Mouse (Mus musculus): ENCODE results near the gene Phc2. TPM values are rescaled to one million over a fixed set of nuclear protein-coding genes. Genes with fewer than 3 reads are reported as not detected.

The Phc2 gene
- polyA plus RNA-seq, 1 experiment from 2014 or later, result 18.9 TPM

GRCm38 (mm10) chr4:128638265-128638923 lies 16.1 kb upstream of the Phc2 start:
- Histone ChIP-seq H3K9ac (ENCODE audit: low read length) (no peak overlapping the region), H3K4me1 (replicated peaks; ENCODE audit: control insufficient read depth, insufficient read depth, low read length) (peaks cover 41% of the 10 kb centered on the region), H3K27ac (ENCODE audit: low read length) (peak overlapping the region; percentile 68), H3K4me2 (ENCODE audit: low read depth, low read length) (no peak overlapping the region), H3K27me3 (ENCODE audit: control insufficient read depth, insufficient read depth, low read depth, low read length) (no peaks in the 10 kb centered on the region), H3K4me3 (ENCODE audit: low read length) (no peak overlapping the region), H3K9me3 (ENCODE audit: control insufficient read depth, low read length) (no peaks in the 10 kb centered on the region), H3K36me3 (ENCODE audit: control insufficient read depth, insufficient read depth, low read length) (no peaks in the 10 kb centered on the region)
- 62% methylated on average over 18 of the region's 18 CpGs for WGBS
- peak; percentile 48 for ATAC-seq (ENCODE audit: low read depth)

- H3K4me1 ChIP-seq (replicated peaks; ENCODE audit: control insufficient read depth, insufficient read depth, low read length), result peaks cover 37% of the 10 kb centered on the region
Measured at GRCm38 (mm10) chr4:128641766-128642717, 12.5 kb upstream of the Phc2 start.

GRCm38 (mm10) chr4:128645896-128646295 lies 8.6 kb upstream of the Phc2 start:
- peak; percentile 15; the same call in 1 of the 2 replicates for ATAC-seq (ENCODE audit: low read depth)
- no peaks in the 10 kb centered on the region for H3K9me3 ChIP-seq (ENCODE audit: control insufficient read depth, low read length)
- no peak overlapping the region for H3K4me3 ChIP-seq (ENCODE audit: low read length)
- H3K4me2 ChIP-seq (ENCODE audit: low read depth, low read length), result no peak overlapping the region
- 29% methylated on average over 6 of the region's 6 CpGs for WGBS
- no peaks in the 10 kb centered on the region for H3K36me3 ChIP-seq (ENCODE audit: control insufficient read depth, insufficient read depth, low read length)
- H3K27ac ChIP-seq (ENCODE audit: low read length), result peak overlapping the region; percentile 19
- no peak overlapping the region for H3K9ac ChIP-seq (ENCODE audit: low read length)
- H3K27me3 ChIP-seq (ENCODE audit: control insufficient read depth, insufficient read depth, low read depth, low read length), result no peaks in the 10 kb centered on the region
- H3K4me1 ChIP-seq (replicated peaks; ENCODE audit: control insufficient read depth, insufficient read depth, low read length), result peaks cover 32% of the 10 kb centered on the region

More at GRCm38 (mm10) chr4:128641766-128642717, 12.5 kb upstream of the Phc2 start:
- Histone ChIP-seq H3K27me3 (ENCODE audit: control insufficient read depth, insufficient read depth, low read depth, low read length) (no peaks in the 10 kb centered on the region), H3K9ac (ENCODE audit: low read length) (no peak overlapping the region), H3K9me3 (ENCODE audit: control insufficient read depth, low read length) (no peaks in the 10 kb centered on the region), H3K27ac (ENCODE audit: low read length) (no peak overlapping the region; the same call in 1 of the 2 replicates), H3K4me2 (ENCODE audit: low read depth, low read length) (no peak overlapping the region), H3K4me3 (ENCODE audit: low read length) (no peak overlapping the region), H3K36me3 (ENCODE audit: control insufficient read depth, insufficient read depth, low read length) (no peaks in the 10 kb centered on the region)
- ATAC-seq (ENCODE audit: low read depth), result no peak; the same call in 1 of the 2 replicates
- WGBS, result 39% methylated on average over 23 of the region's 23 CpGs

DNA sequence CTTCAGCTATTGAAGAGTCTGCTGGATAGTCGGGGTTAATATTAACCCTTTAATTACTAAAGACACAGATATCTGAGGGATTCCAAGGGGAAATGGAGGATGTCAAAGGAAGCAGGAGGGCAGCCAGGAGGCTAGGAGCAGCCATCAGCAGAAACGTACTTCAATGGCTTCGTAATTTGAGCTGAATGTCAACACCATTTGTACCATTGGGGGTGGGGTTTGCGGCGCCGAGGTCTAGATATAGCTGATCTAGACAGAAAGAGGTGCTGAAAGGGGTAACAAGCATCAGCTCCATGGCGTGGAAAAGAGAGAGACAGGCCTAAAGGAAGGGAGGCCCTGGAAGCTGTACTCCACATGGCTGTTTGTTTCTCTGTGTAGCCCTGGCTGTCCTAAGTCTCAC lies 7.7 kb upstream of the Phc2 start:
- no peak for ATAC-seq (ENCODE audit: low read depth)
- H3K9ac ChIP-seq (ENCODE audit: low read length), result no peak overlapping the region
- no peak overlapping the region for H3K4me3 ChIP-seq (ENCODE audit: low read length)
- 14% methylated on average over 7 of the region's 7 CpGs for WGBS
- H3K4me2 ChIP-seq (ENCODE audit: low read depth, low read length), result no peak overlapping the region
- no peaks in the 10 kb centered on the region for H3K9me3 ChIP-seq (ENCODE audit: control insufficient read depth, low read length)
- no peaks in the 10 kb centered on the region for H3K36me3 ChIP-seq (ENCODE audit: control insufficient read depth, insufficient read depth, low read length)
- peaks cover 32% of the 10 kb centered on the region for H3K4me1 ChIP-seq (replicated peaks; ENCODE audit: control insufficient read depth, insufficient read depth, low read length)
- peak overlapping the region; percentile 35; the same call in 1 of the 2 replicates for H3K27ac ChIP-seq (ENCODE audit: low read length)
- H3K27me3 ChIP-seq (ENCODE audit: control insufficient read depth, insufficient read depth, low read depth, low read length), result no peaks in the 10 kb centered on the region

GRCm38 (mm10) chr4:128648567-128649255 lies 5.8 kb upstream of the Phc2 start:
- H3K4me3 ChIP-seq (ENCODE audit: low read length), result no peak overlapping the region
- H3K36me3 ChIP-seq (ENCODE audit: control insufficient read depth, insufficient read depth, low read length), result no peaks in the 10 kb centered on the region
- no peak overlapping the region for H3K27ac ChIP-seq (ENCODE audit: low read length)
- H3K9me3 ChIP-seq (ENCODE audit: control insufficient read depth, low read length), result no peaks in the 10 kb centered on the region
- H3K4me1 ChIP-seq (replicated peaks; ENCODE audit: control insufficient read depth, insufficient read depth, low read length), result peaks cover 39% of the 10 kb centered on the region
- H3K4me2 ChIP-seq (ENCODE audit: low read depth, low read length), result no peak overlapping the region
- ATAC-seq (ENCODE audit: low read depth), result no peak
- H3K9ac ChIP-seq (ENCODE audit: low read length), result no peak overlapping the region
- no peaks in the 10 kb centered on the region for H3K27me3 ChIP-seq (ENCODE audit: control insufficient read depth, insufficient read depth, low read depth, low read length)
- 36% methylated on average over 8 of the region's 8 CpGs for WGBS

DNA sequence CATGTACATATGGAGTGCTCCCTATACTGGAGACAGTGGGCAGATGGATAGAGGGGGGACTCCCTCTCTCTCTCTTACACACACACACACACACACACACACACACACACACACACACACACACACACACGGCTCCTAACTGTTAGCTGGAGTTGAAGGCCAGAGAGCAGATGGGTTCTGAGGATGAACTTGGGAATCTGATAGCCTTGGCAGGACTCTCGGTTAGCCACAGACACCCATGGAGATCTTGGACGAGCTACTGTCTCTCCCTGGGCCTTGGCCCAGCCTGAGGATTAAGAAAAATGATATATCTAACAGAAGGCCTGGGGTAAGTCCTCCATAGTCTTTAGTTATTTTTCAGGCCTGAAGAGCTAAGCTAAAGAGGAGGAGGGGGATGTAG lies 3.0 kb upstream of the Phc2 start:
- Histone ChIP-seq H3K27ac (ENCODE audit: low read length) (peak overlapping the region; percentile 65; the same call in 1 of the 2 replicates), H3K36me3 (ENCODE audit: control insufficient read depth, insufficient read depth, low read length) (no peaks in the 10 kb centered on the region), H3K4me1 (replicated peaks; ENCODE audit: control insufficient read depth, insufficient read depth, low read length) (peaks cover 32% of the 10 kb centered on the region), H3K9ac (ENCODE audit: low read length) (no peak overlapping the region), H3K4me2 (ENCODE audit: low read depth, low read length) (no peak overlapping the region), H3K4me3 (ENCODE audit: low read length) (no peak overlapping the region), H3K9me3 (ENCODE audit: control insufficient read depth, low read length) (no peaks in the 10 kb centered on the region), H3K27me3 (ENCODE audit: control insufficient read depth, insufficient read depth, low read depth, low read length) (no peaks in the 10 kb centered on the region)
- WGBS, result 40% methylated on average over 3 of the region's 3 CpGs
- no peak for ATAC-seq (ENCODE audit: low read depth)

- ATAC-seq (ENCODE audit: low read depth), result peak; percentile 10; the same call in 1 of the 2 replicates
- Histone ChIP-seq H3K4me1 (replicated peaks; ENCODE audit: control insufficient read depth, insufficient read depth, low read length) (peaks cover 29% of the 10 kb centered on the region), H3K9me3 (ENCODE audit: control insufficient read depth, low read length) (no peaks in the 10 kb centered on the region), H3K4me2 (ENCODE audit: low read depth, low read length) (no peak overlapping the region), H3K27ac (ENCODE audit: low read length) (peak overlapping the region; percentile 65), H3K36me3 (ENCODE audit: control insufficient read depth, insufficient read depth, low read length) (no peaks in the 10 kb centered on the region), H3K9ac (ENCODE audit: low read length) (no peak overlapping the region), H3K27me3 (ENCODE audit: control insufficient read depth, insufficient read depth, low read depth, low read length) (no peaks in the 10 kb centered on the region), H3K4me3 (ENCODE audit: low read length) (no peak overlapping the region)
- 24% methylated on average over 5 of the region's 5 CpGs for WGBS
Measured at GRCm38 (mm10) chr4:128652584-128653298, 1.8 kb upstream of the Phc2 start.

GRCm38 (mm10) chr4:128655446-128655845 lies 944 bp downstream of the Phc2 start:
- peak overlapping the region; percentile 93 for H3K4me2 ChIP-seq (ENCODE audit: low read depth, low read length)
- no peaks in the 10 kb centered on the region for H3K9me3 ChIP-seq (ENCODE audit: control insufficient read depth, low read length)
- H3K27ac ChIP-seq (ENCODE audit: low read length), result no peak overlapping the region; the same call in 1 of the 2 replicates
- peak overlapping the region; percentile 79 for H3K9ac ChIP-seq (ENCODE audit: low read length)
- 8% methylated on average over 12 of the region's 12 CpGs for WGBS
- no peak for ATAC-seq (ENCODE audit: low read depth)
- no peaks in the 10 kb centered on the region for H3K36me3 ChIP-seq (ENCODE audit: control insufficient read depth, insufficient read depth, low read length)
- peak overlapping the region; percentile 68 for H3K4me3 ChIP-seq (ENCODE audit: low read length)
- H3K4me1 ChIP-seq (replicated peaks; ENCODE audit: control insufficient read depth, insufficient read depth, low read length), result peaks cover 16% of the 10 kb centered on the region
- no peaks in the 10 kb centered on the region for H3K27me3 ChIP-seq (ENCODE audit: control insufficient read depth, insufficient read depth, low read depth, low read length)
